Mouse (Mus musculus): ENCODE results near the gene Taar3. TPM values are rescaled to one million over a fixed set of nuclear protein-coding genes. Genes with fewer than 3 reads are reported as not detected.
A peak's percentile ranks its signal among the peaks of the same experiment; 100 is the strongest.

Gene Taar3
- polyA plus RNA-seq (2014; fragmentation: Nextera tagmentation; extraction: Ambion mirVana) = not detected in 2 replicates

DNA sequence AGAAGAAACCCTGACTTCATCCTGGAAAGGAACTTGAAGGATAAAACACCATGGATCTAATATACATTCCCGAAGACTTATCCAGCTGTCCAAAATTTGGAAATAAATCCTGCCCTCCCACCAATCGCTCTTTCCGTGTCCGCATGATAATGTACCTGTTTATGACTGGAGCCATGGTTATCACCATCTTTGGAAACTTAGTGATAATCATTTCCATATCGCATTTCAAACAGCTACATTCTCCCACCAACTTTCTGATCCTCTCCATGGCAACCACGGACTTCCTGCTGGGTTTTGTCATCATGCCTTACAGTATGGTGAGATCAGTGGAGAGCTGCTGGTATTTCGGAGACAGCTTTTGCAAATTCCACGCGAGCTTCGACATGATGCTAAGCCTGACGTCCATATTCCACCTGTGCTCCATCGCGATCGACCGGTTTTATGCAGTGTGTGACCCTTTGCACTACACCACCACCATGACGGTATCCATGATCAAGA lies at the start of gene Taar3:
Taar3 (plus strand) TSS at position 51 of the 498 bp plus-strand sequence.
- Histone ChIP-seq H3K4me1 (ENCODE audit: control insufficient read depth, insufficient read depth, low read length) (no peaks in the 10 kb centered on the region), H3K27ac (ENCODE audit: low read depth, low read length) (no peak within 1 kb of the TSS), H3K9ac (ENCODE audit: low read length) (no peak within 1 kb of the TSS), H3K4me3 (ENCODE audit: low read depth, low read length) (no peak within 1 kb of the TSS), H3K4me2 (no peak within 1 kb of the TSS), H3K27me3 (ENCODE audit: control insufficient read depth, insufficient read depth, low read length) (no peaks in the 10 kb centered on the region), H3K9me3 (ENCODE audit: control insufficient read depth, low read length) (no peaks in the 10 kb centered on the region), H3K36me3 (ENCODE audit: control insufficient read depth, insufficient read depth, low read length) (no peaks in the 10 kb centered on the region)
- WGBS = 91% methylated on average over 16 of the region's 16 CpGs
- DNase-seq (ENCODE audit: low spot score, missing footprints) (no peak), ATAC-seq (ENCODE audit: low FRiP score) (no peak)

GRCm38 (mm10) chr10:23901119-23901518 lies 48.2 kb upstream of the Taar3 start:
- DNase-seq (ENCODE audit: low spot score, missing footprints) (no peak), ATAC-seq (ENCODE audit: low FRiP score) (peak; percentile 68)
- H3K27ac ChIP-seq (ENCODE audit: low read depth, low read length) = no peak overlapping the region
- no peaks in the 10 kb centered on the region for H3K36me3 ChIP-seq (ENCODE audit: control insufficient read depth, insufficient read depth, low read length)
- WGBS = 21% methylated on average over 3 of the region's 3 CpGs
- no peak overlapping the region for H3K9ac ChIP-seq (ENCODE audit: low read length)
- H3K4me2 ChIP-seq = no peak overlapping the region
- H3K27me3 ChIP-seq (ENCODE audit: control insufficient read depth, insufficient read depth, low read length) = no peaks in the 10 kb centered on the region
- no peak overlapping the region for H3K4me3 ChIP-seq (ENCODE audit: low read depth, low read length)
- no peaks in the 10 kb centered on the region for H3K9me3 ChIP-seq (ENCODE audit: control insufficient read depth, low read length)
- no peaks in the 10 kb centered on the region for H3K4me1 ChIP-seq (ENCODE audit: control insufficient read depth, insufficient read depth, low read length)

- H3K27me3 ChIP-seq (ENCODE audit: control insufficient read depth, insufficient read depth, low read length) = no peaks in the 10 kb centered on the region
- H3K4me3 ChIP-seq (ENCODE audit: low read depth, low read length) = no peak overlapping the region
- ATAC-seq (ENCODE audit: low FRiP score) (no peak), DNase-seq (ENCODE audit: low spot score, missing footprints) (no peak)
- H3K9ac ChIP-seq (ENCODE audit: low read length) = no peak overlapping the region
- H3K4me2 ChIP-seq = no peak overlapping the region
- no peaks in the 10 kb centered on the region for H3K4me1 ChIP-seq (ENCODE audit: control insufficient read depth, insufficient read depth, low read length)
- no peaks in the 10 kb centered on the region for H3K9me3 ChIP-seq (ENCODE audit: control insufficient read depth, low read length)
- WGBS = 96% methylated on average over 1 of the region's 1 CpGs
- H3K27ac ChIP-seq (ENCODE audit: low read depth, low read length) = no peak overlapping the region
- no peaks in the 10 kb centered on the region for H3K36me3 ChIP-seq (ENCODE audit: control insufficient read depth, insufficient read depth, low read length)
These were observed 43.7 kb upstream of the Taar3 start for GRCm38 (mm10) chr10:23905661-23906060.

DNA sequence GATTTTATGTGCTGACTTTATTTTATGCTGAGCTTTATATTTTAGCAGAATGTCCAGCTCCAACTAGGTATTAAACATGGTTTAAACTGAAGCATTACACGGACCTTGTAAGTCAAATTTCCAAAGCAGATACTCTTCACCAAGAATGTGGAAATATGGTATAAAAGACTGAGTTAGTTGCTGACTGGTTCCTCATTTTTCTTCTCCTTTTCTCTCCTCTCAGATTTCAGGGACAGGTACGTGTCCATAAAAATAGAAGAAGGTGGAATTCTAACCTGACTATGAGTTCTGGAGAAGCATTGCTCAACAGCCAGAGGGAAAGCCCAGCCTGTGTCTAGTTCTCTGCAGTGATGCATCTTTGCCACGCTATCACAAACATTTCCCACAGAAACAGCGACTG lies 29.3 kb upstream of the Taar3 start, which contains the start of gene Taar1:
Taar1 (plus strand) TSS at position 301 of the 400 bp plus-strand sequence.
- Histone ChIP-seq H3K27ac (ENCODE audit: low read depth, low read length) (no peak within 1 kb of the TSS), H3K4me2 (no peak within 1 kb of the TSS)
- WGBS = 91% methylated on average over 4 of the region's 4 CpGs

DNA sequence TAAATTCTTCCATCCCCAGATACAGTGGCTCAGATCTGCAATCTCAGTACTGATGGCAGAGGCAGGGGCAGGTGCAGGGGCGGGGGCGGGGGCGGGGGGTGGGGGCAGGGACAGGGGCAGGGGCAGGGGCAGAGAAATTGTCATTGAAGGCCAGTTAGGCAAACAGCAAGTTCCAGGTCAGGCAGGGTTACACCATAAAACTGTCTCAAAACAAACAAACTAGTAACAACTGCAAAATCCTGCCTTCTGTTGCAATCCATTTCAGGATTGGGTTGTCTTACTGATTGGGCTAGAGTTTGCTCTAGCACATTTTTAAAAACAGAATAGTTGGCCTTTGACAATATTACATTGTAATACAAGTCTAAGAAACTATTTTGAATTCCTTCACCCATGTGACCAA lies 26.9 kb upstream of the Taar3 start:
- no peak for ATAC-seq (ENCODE audit: low FRiP score)
- 73% methylated on average over 3 of the region's 3 CpGs for WGBS
- no peak for DNase-seq (ENCODE audit: low spot score, missing footprints)

More for the DNA sequence above, 29.3 kb upstream of the Taar3 start, which contains the start of gene Taar1:
- no peaks in the 10 kb centered on the region for H3K4me1 ChIP-seq (ENCODE audit: control insufficient read depth, insufficient read depth, low read length)
- no peak within 1 kb of the TSS for H3K4me3 ChIP-seq (ENCODE audit: low read depth, low read length)
- H3K9me3 ChIP-seq (ENCODE audit: control insufficient read depth, low read length) = no peaks in the 10 kb centered on the region
- no peak for ATAC-seq (ENCODE audit: low FRiP score)
- no peak for DNase-seq (ENCODE audit: low spot score, missing footprints)
- no peaks in the 10 kb centered on the region for H3K27me3 ChIP-seq (ENCODE audit: control insufficient read depth, insufficient read depth, low read length)
- no peak within 1 kb of the TSS for H3K9ac ChIP-seq (ENCODE audit: low read length)
- no peaks in the 10 kb centered on the region for H3K36me3 ChIP-seq (ENCODE audit: control insufficient read depth, insufficient read depth, low read length)

GRCm38 (mm10) chr10:23923941-23924340 lies 25.4 kb upstream of the Taar3 start:
- H3K4me2 ChIP-seq = no peak overlapping the region
- H3K27ac ChIP-seq (ENCODE audit: low read depth, low read length) = no peak overlapping the region
- no peak overlapping the region for H3K9ac ChIP-seq (ENCODE audit: low read length)
- H3K27me3 ChIP-seq (ENCODE audit: control insufficient read depth, insufficient read depth, low read length) = no peaks in the 10 kb centered on the region
- H3K4me1 ChIP-seq (ENCODE audit: control insufficient read depth, insufficient read depth, low read length) = no peaks in the 10 kb centered on the region
- no peaks in the 10 kb centered on the region for H3K36me3 ChIP-seq (ENCODE audit: control insufficient read depth, insufficient read depth, low read length)
- DNase-seq (ENCODE audit: low spot score, missing footprints) (no peak), ATAC-seq (ENCODE audit: low FRiP score) (no peak)
- 83% methylated on average over 2 of the region's 2 CpGs for WGBS
- H3K4me3 ChIP-seq (ENCODE audit: low read depth, low read length) = no peak overlapping the region
- H3K9me3 ChIP-seq (ENCODE audit: control insufficient read depth, low read length) = no peaks in the 10 kb centered on the region

More for the DNA sequence above, 26.9 kb upstream of the Taar3 start:
- Histone ChIP-seq H3K27ac (ENCODE audit: low read depth, low read length) (no peak overlapping the region), H3K9ac (ENCODE audit: low read length) (no peak overlapping the region), H3K4me3 (ENCODE audit: low read depth, low read length) (no peak overlapping the region), H3K36me3 (ENCODE audit: control insufficient read depth, insufficient read depth, low read length) (no peaks in the 10 kb centered on the region), H3K4me1 (ENCODE audit: control insufficient read depth, insufficient read depth, low read length) (no peaks in the 10 kb centered on the region), H3K4me2 (no peak overlapping the region), H3K9me3 (ENCODE audit: control insufficient read depth, low read length) (no peaks in the 10 kb centered on the region), H3K27me3 (ENCODE audit: control insufficient read depth, insufficient read depth, low read length) (no peaks in the 10 kb centered on the region)

DNA sequence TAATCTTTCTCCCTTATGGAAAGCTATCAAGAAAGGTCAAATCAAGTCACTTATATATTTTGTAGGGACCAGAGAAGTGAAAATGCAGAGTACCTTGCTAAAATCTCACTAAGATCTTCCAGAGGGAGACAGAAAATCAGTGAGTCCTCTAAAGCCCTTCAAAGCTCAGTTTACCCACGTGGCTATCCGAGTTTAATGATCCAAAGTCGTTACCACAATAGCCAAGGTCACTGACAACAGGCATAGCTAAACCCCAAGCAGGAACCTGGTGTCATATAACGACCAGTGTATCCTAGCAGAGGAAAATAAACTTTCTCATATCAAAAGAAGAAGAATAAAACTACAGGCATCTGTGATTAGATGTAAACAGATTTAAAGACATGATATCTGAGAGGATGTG lies 11.7 kb upstream of the Taar3 start:
- no peak overlapping the region for H3K4me2 ChIP-seq
- 58% methylated on average over 4 of the region's 4 CpGs for WGBS
- no peaks in the 10 kb centered on the region for H3K9me3 ChIP-seq (ENCODE audit: control insufficient read depth, low read length)
- no peak overlapping the region for H3K27ac ChIP-seq (ENCODE audit: low read depth, low read length)
- no peaks in the 10 kb centered on the region for H3K27me3 ChIP-seq (ENCODE audit: control insufficient read depth, insufficient read depth, low read length)
- no peak overlapping the region for H3K4me3 ChIP-seq (ENCODE audit: low read depth, low read length)
- no peak overlapping the region for H3K9ac ChIP-seq (ENCODE audit: low read length)
- ATAC-seq (ENCODE audit: low FRiP score) = no peak
- H3K36me3 ChIP-seq (ENCODE audit: control insufficient read depth, insufficient read depth, low read length) = no peaks in the 10 kb centered on the region
- DNase-seq (ENCODE audit: low spot score, missing footprints) = no peak
- H3K4me1 ChIP-seq (ENCODE audit: control insufficient read depth, insufficient read depth, low read length) = no peaks in the 10 kb centered on the region

GRCm38 (mm10) chr10:23938312-23938711 lies 11.0 kb upstream of the Taar3 start, which contains the start of gene Taar2:
Gene Taar2 (plus strand): TSS chr10:23938572.
- Histone ChIP-seq H3K9me3 (ENCODE audit: control insufficient read depth, low read length) (no peaks in the 10 kb centered on the region), H3K4me3 (ENCODE audit: low read depth, low read length) (no peak within 1 kb of the TSS), H3K4me1 (ENCODE audit: control insufficient read depth, insufficient read depth, low read length) (no peaks in the 10 kb centered on the region), H3K4me2 (no peak within 1 kb of the TSS), H3K27me3 (ENCODE audit: control insufficient read depth, insufficient read depth, low read length) (no peaks in the 10 kb centered on the region), H3K36me3 (ENCODE audit: control insufficient read depth, insufficient read depth, low read length) (no peaks in the 10 kb centered on the region), H3K9ac (ENCODE audit: low read length) (no peak within 1 kb of the TSS), H3K27ac (ENCODE audit: low read depth, low read length) (no peak within 1 kb of the TSS)
- DNase-seq (ENCODE audit: low spot score, missing footprints) (no peak), ATAC-seq (ENCODE audit: low FRiP score) (no peak)
- 58% methylated on average over 6 of the region's 6 CpGs for WGBS

GRCm38 (mm10) chr10:23942465-23942864 lies 6.9 kb upstream of the Taar3 start:
- Histone ChIP-seq H3K4me2 (no peak overlapping the region), H3K27ac (ENCODE audit: low read depth, low read length) (no peak overlapping the region), H3K4me1 (ENCODE audit: control insufficient read depth, insufficient read depth, low read length) (no peaks in the 10 kb centered on the region), H3K36me3 (ENCODE audit: control insufficient read depth, insufficient read depth, low read length) (no peaks in the 10 kb centered on the region), H3K4me3 (ENCODE audit: low read depth, low read length) (no peak overlapping the region), H3K9ac (ENCODE audit: low read length) (no peak overlapping the region), H3K27me3 (ENCODE audit: control insufficient read depth, insufficient read depth, low read length) (no peaks in the 10 kb centered on the region), H3K9me3 (ENCODE audit: control insufficient read depth, low read length) (no peaks in the 10 kb centered on the region)
- DNase-seq (ENCODE audit: low spot score, missing footprints) (no peak), ATAC-seq (ENCODE audit: low FRiP score) (no peak)
- 79% methylated on average over 5 of the region's 5 CpGs for WGBS
